Mouse (Mus musculus) heart, postnatal 0 days (tissue): ENCODE measurements around the gene Eif4enif1.

Source experiments
- CTCF ChIP-seq: IDR thresholded peaks from 2 replicates; pipeline ENCODE4 v1.5.1; 2016; ENCODE audit warnings: antibody characterized with exemption, control low read depth, low read depth
- EP300 ChIP-seq: IDR thresholded peaks from 2 replicates; pipeline ENCODE4 v1.6.1; 2016; ENCODE audit warnings: antibody characterized with exemption, low read depth

DNA sequence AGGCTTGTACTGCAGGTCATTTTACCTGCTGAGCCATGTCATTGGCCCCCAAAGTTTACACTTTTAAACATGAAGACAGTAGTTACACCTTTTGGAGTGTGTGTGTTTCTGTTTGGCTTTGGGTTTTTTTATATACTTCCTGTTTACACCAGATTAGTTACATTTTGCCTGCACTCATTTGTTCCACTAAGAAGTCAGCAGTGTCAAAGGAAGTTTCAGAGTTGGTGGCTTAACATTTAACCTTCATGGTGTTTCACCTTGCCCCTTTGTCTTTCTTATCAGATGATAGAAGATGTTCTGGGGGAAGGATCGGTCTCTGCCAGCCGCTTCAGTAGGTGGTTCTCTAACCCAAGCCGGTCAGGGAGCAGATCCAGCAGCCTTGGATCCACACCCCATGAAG is 24.9 kb downstream of the Eif4enif1 start:
- TF ChIP-seq EP300 (no peak), CTCF (no peak)
